Mouse (Mus musculus) liver, adult 2 months (tissue): ENCODE results near the gene Snx21.

Experiments
- CTCF ChIP-seq: fragments of 200-500 bp; IDR thresholded peaks from 2 replicates; pipeline ENCODE4 v1.5.1; 2011; ENCODE audit warnings: low read depth, low read length, control low read depth
- POLR2A ChIP-seq: fragments of 200-500 bp; IDR thresholded peaks from 2 replicates; pipeline ENCODE4 v1.6.1; 2011; ENCODE audit warnings: low read length, control low read depth; ENCODE audit not compliant: insufficient read depth; ENCODE audit errors: extremely low read depth

- TF ChIP-seq POLR2A (no peak), CTCF (peak; percentile 90)
These were observed 8.7 kb downstream of the Snx21 start for GRCm38 (mm10) chr2:164794293-164794692.
